Mouse (Mus musculus): ENCODE measurements around the gene Fam243. TPM values are rescaled to one million over a fixed set of nuclear protein-coding genes. Genes with fewer than 3 reads are reported as not detected.

Gene Fam243
- total and polyA plus RNA-seq, 3 experiments, result not detected

- Histone ChIP-seq H3K36me3 (ENCODE audit: control insufficient read depth in 1 of 2, insufficient read depth in 2 of 2, low read length in 2 of 2) (peaks cover 0 to 6% of the 10 kb centered on the region in 2 experiments; a peak in 2 of 4 replicates), H3K4me1 (ENCODE audit: control insufficient read depth in 1 of 2, insufficient read depth in 2 of 2, low read length in 2 of 2) (peaks cover 0 to 12% of the 10 kb centered on the region in 2 experiments; a peak in 2 of 4 replicates), H3K9ac (ENCODE audit: control insufficient read depth, low read depth, low read length, poor library complexity, severe bottlenecking) (no peak overlapping the region), H3K79me2 (ENCODE audit: control insufficient read depth, insufficient read depth, low read length, poor library complexity) (no peaks in the 10 kb centered on the region), H3K4me3 (ENCODE audit: control insufficient read depth in 1 of 2, insufficient read depth in 1 of 2, low read depth in 2 of 2, low read length in 2 of 2) (no peak overlapping the region), H3K9me3 (replicated peaks; ENCODE audit: insufficient read depth, low read length) (no peaks in the 10 kb centered on the region), H3K27ac (ENCODE audit: control insufficient read depth, low read depth, low read length) (no peak overlapping the region), H3K27me3 (ENCODE audit: control insufficient read depth in 1 of 2, insufficient read depth in 2 of 2, low read length in 2 of 2) (peaks cover 2 to 8% of the 10 kb centered on the region in 2 experiments)
- DNase-seq (ENCODE audit: low read depth, low spot score), result no peak
- no peak for TF ChIP-seq ZC3H11A (IDR thresholded peaks at IDR 0.05; ENCODE audit: low read depth, low read length)
- no peak for TF ChIP-seq TAL1 (IDR thresholded peaks at IDR 0.05; ENCODE audit: low read length)
- TF ChIP-seq NRF1 (IDR thresholded peaks at IDR 0.05; ENCODE audit: insufficient read depth, low read depth, low read length, poor library complexity, severe bottlenecking), result no peak
- no peak for TF ChIP-seq GATA1 (IDR thresholded peaks at IDR 0.05; ENCODE audit: low read depth, low read length)
- TF ChIP-seq TBP (IDR thresholded peaks at IDR 0.05; ENCODE audit: low read depth, low read length), result no peak
- no peak for TF ChIP-seq UBTF (IDR thresholded peaks at IDR 0.05; ENCODE audit: borderline replicate concordance, insufficient read depth, low read depth, low read length)
- TF ChIP-seq E2F4 (IDR thresholded peaks at IDR 0.05; ENCODE audit: borderline replicate concordance, low read depth, low read length), result no peak
- no peak for TF ChIP-seq POLR2A (IDR thresholded peaks at IDR 0.05; ENCODE audit: control insufficient read depth in 1 of 2, insufficient read depth in 1 of 2, low read depth in 1 of 2, low read length in 2 of 2, poor library complexity in 1 of 2)
- TF ChIP-seq USF2 (IDR thresholded peaks at IDR 0.05; ENCODE audit: borderline replicate concordance in 1 of 2, insufficient read depth in 1 of 2, low read depth in 1 of 2, low read length in 2 of 2), result no peak
- no peak for TF ChIP-seq KAT2A (conservative IDR thresholded peaks at IDR 0.05; ENCODE audit: low read depth, low read length)
- TF ChIP-seq CHD2 (IDR thresholded peaks at IDR 0.05; ENCODE audit: low read length), result no peak
- no peak for TF ChIP-seq SIN3A (IDR thresholded peaks at IDR 0.05; ENCODE audit: low read length)
- TF ChIP-seq ZMIZ1 (IDR thresholded peaks at IDR 0.05; ENCODE audit: low read depth, low read length), result no peak
Measured at GRCm38 (mm10) chr16:92358734-92359133, 37.5 kb upstream of the Fam243 start.

GRCm38 (mm10) chr16:92357566-92357965, 36.3 kb upstream of the Fam243 start:
- peaks cover 2 to 6% of the 10 kb centered on the region in 2 experiments; a peak in 3 of 4 replicates for H3K27me3 ChIP-seq (ENCODE audit: control insufficient read depth in 1 of 2, insufficient read depth in 2 of 2, low read length in 2 of 2)

More at GRCm38 (mm10) chr16:92357566-92357965, 36.3 kb upstream of the Fam243 start:
- Histone ChIP-seq H3K36me3 (ENCODE audit: control insufficient read depth in 1 of 2, insufficient read depth in 2 of 2, low read length in 2 of 2) (peaks cover 0 to 6% of the 10 kb centered on the region in 2 experiments; a peak in 2 of 4 replicates), H3K27ac (ENCODE audit: control insufficient read depth, low read depth, low read length) (no peak overlapping the region), H3K4me1 (ENCODE audit: control insufficient read depth in 1 of 2, insufficient read depth in 2 of 2, low read length in 2 of 2) (peaks cover 0 to 12% of the 10 kb centered on the region in 2 experiments; a peak in 2 of 4 replicates), H3K79me2 (ENCODE audit: control insufficient read depth, insufficient read depth, low read length, poor library complexity) (no peaks in the 10 kb centered on the region), H3K4me3 (ENCODE audit: control insufficient read depth in 1 of 2, insufficient read depth in 1 of 2, low read depth in 2 of 2, low read length in 2 of 2) (no peak overlapping the region), H3K9me3 (replicated peaks; ENCODE audit: insufficient read depth, low read length) (no peaks in the 10 kb centered on the region), H3K9ac (ENCODE audit: control insufficient read depth, low read depth, low read length, poor library complexity, severe bottlenecking) (no peak overlapping the region)
- no peak for TF ChIP-seq USF1 (IDR thresholded peaks at IDR 0.05; ENCODE audit: low read depth, low read length)
- TF ChIP-seq MYB (IDR thresholded peaks at IDR 0.05; ENCODE audit: low read depth, low read length), result no peak
- TF ChIP-seq UBTF (IDR thresholded peaks at IDR 0.05; ENCODE audit: borderline replicate concordance, insufficient read depth, low read depth, low read length), result no peak
- TF ChIP-seq TAL1 (IDR thresholded peaks at IDR 0.05; ENCODE audit: low read length), result no peak
- no peak for TF ChIP-seq RAD21 (IDR thresholded peaks at IDR 0.05; ENCODE audit: low read depth, low read length)
- TF ChIP-seq E2F4 (IDR thresholded peaks at IDR 0.05; ENCODE audit: borderline replicate concordance, low read depth, low read length), result no peak
- TF ChIP-seq POLR2A (IDR thresholded peaks at IDR 0.05; ENCODE audit: control insufficient read depth in 1 of 2, insufficient read depth in 1 of 2, low read depth in 1 of 2, low read length in 2 of 2, poor library complexity in 1 of 2), result no peak
- TF ChIP-seq BHLHE40 (IDR thresholded peaks at IDR 0.05; ENCODE audit: borderline replicate concordance, low read depth, low read length), result no peak
- no peak for TF ChIP-seq CHD2 (IDR thresholded peaks at IDR 0.05; ENCODE audit: low read length)
- TF ChIP-seq MAX (IDR thresholded peaks at IDR 0.05; ENCODE audit: low read length), result no peak
- TF ChIP-seq ZMIZ1 (IDR thresholded peaks at IDR 0.05; ENCODE audit: low read depth, low read length), result no peak
- no peak for TF ChIP-seq MXI1 (IDR thresholded peaks at IDR 0.05; ENCODE audit: low read depth, low read length)
- TF ChIP-seq CHD1 (IDR thresholded peaks at IDR 0.05; ENCODE audit: low read depth, low read length), result no peak
- no peak for TF ChIP-seq ZNF384 (IDR thresholded peaks at IDR 0.05; ENCODE audit: low read depth, low read length)
- DNase-seq (ENCODE audit: low read depth, low spot score), result no peak

Measured in MEL (cell line).